Mouse (Mus musculus): Measurements from ENCODE around the gene Cmtm2b. TPM values are rescaled to one million over a fixed set of nuclear protein-coding genes. Genes with fewer than 3 reads are reported as not detected.

Gene Cmtm2b
- total and polyA plus RNA-seq, 2 experiments from 2014 or later = not detected

DNA sequence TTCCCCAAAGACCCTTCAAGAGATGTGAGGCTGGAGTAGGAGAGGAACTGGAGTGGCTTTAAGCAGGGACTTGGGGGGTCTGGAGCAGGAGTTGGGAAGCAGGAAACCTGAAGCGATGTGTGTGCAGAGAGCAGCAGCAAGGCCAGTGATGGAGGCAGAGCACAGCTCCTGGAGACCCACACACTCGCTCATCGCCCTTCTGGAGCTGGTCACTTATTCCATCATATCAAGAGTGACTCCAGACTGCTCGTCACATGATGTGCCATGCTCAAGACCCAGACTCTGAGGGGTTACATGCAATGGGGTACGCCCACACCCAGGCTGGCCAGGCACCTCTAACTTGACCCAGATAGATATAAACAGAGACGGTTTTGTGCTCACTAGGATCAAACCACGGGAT, 58.2 kb downstream of the Cmtm2b start:
- no peak for ATAC-seq
- Histone ChIP-seq H3K36me3 (ENCODE audit: insufficient read depth, low read length) (no peaks in the 10 kb centered on the region), H3K4me3 (ENCODE audit: low read length) (no peak overlapping the region), H3K27me3 (ENCODE audit: insufficient read depth, low read length) (no peaks in the 10 kb centered on the region), H3K4me2 (ENCODE audit: low read depth, low read length) (no peak overlapping the region), H3K9me3 (ENCODE audit: low read length) (no peaks in the 10 kb centered on the region), H3K27ac (no peak overlapping the region), H3K4me1 (ENCODE audit: insufficient read depth, low read length) (peaks cover 18% of the 10 kb centered on the region), H3K9ac (replicated peaks; ENCODE audit: low read length) (no peak overlapping the region)
- TF ChIP-seq CTCF (IDR thresholded peaks at IDR 0.05; ENCODE audit: low read depth) = no peak
- 86% methylated on average over 7 of the region's 7 CpGs for WGBS
- DNase-seq (ENCODE audit: low spot score) = no peak

Other genes with a start within 250 kb of the Cmtm2b start
- 18.3 and 19.7 TPM in 2 replicates for gene Cdh5, start 220.6 kb upstream of the Cmtm2b start, total RNA-seq (2014; rRNA removed)
- gene Cdh5, start 220.6 kb upstream of the Cmtm2b start, polyA plus RNA-seq (2015; fragmentation: Nextera tagmentation; extraction: Ambion mirVana) = 8.4 and 8.9 TPM in 2 replicates
- gene Bean1, start 151.8 kb upstream of the Cmtm2b start, total RNA-seq (2014; rRNA removed) = 32.5 and 33.3 TPM in 2 replicates
- 8.3 and 9.2 TPM in 2 replicates for gene Bean1, start 151.8 kb upstream of the Cmtm2b start, polyA plus RNA-seq (2015; fragmentation: Nextera tagmentation; extraction: Ambion mirVana)
- 46.7 and 50.9 TPM in 2 replicates for gene Tk2, start 73.7 kb upstream of the Cmtm2b start, total RNA-seq (2014; rRNA removed)
- 44.4 and 45.1 TPM in 2 replicates for gene Tk2, start 73.7 kb upstream of the Cmtm2b start, polyA plus RNA-seq (2015; fragmentation: Nextera tagmentation; extraction: Ambion mirVana)
- gene Cklf, start 71.4 kb upstream of the Cmtm2b start, total RNA-seq (2014; rRNA removed) = 31.6 and 33.6 TPM in 2 replicates
- gene Cklf, start 71.4 kb upstream of the Cmtm2b start, polyA plus RNA-seq (2015; fragmentation: Nextera tagmentation; extraction: Ambion mirVana) = 34.1 and 34.3 TPM in 2 replicates
- 1.2 TPM in 1 of 2 replicates, not detected in the other for gene Cmtm2a, start 29.0 kb upstream of the Cmtm2b start, total RNA-seq (2014; rRNA removed)
- not detected in 2 replicates for gene Cmtm2a, start 29.0 kb upstream of the Cmtm2b start, polyA plus RNA-seq (2015; fragmentation: Nextera tagmentation; extraction: Ambion mirVana)
- not detected in 2 replicates for gene Gm45711, start 12.1 kb upstream of the Cmtm2b start, total RNA-seq (2014; rRNA removed)
- gene Gm45711, start 12.1 kb upstream of the Cmtm2b start, polyA plus RNA-seq (2015; fragmentation: Nextera tagmentation; extraction: Ambion mirVana) = not detected in 2 replicates
- gene Cmtm1, start 12.1 kb upstream of the Cmtm2b start, total RNA-seq (2014; rRNA removed) = not detected in 2 replicates
- not detected in 2 replicates for gene Cmtm1, start 12.1 kb upstream of the Cmtm2b start, polyA plus RNA-seq (2015; fragmentation: Nextera tagmentation; extraction: Ambion mirVana)
- not detected in 2 replicates for gene Gm11020, start 663 bp upstream of the Cmtm2b start, total RNA-seq (2014; rRNA removed)
- not detected in 2 replicates for gene Gm11020, start 663 bp upstream of the Cmtm2b start, polyA plus RNA-seq (2015; fragmentation: Nextera tagmentation; extraction: Ambion mirVana)
- 23.1 and 27.2 TPM in 2 replicates for gene Cmtm3, start 17.2 kb downstream of the Cmtm2b start, total RNA-seq (2014; rRNA removed)
- gene Cmtm3, start 17.2 kb downstream of the Cmtm2b start, polyA plus RNA-seq (2015; fragmentation: Nextera tagmentation; extraction: Ambion mirVana) = 41.9 and 42.6 TPM in 2 replicates
- gene Cmtm4, start 73.6 kb downstream of the Cmtm2b start, total RNA-seq (2014; rRNA removed) = 38.4 and 40.5 TPM in 2 replicates
- gene Cmtm4, start 73.6 kb downstream of the Cmtm2b start, polyA plus RNA-seq (2015; fragmentation: Nextera tagmentation; extraction: Ambion mirVana) = 2.7 and 2.9 TPM in 2 replicates
- gene Dync1li2, start 120.8 kb downstream of the Cmtm2b start, total RNA-seq (2014; rRNA removed) = 59.0 and 59.1 TPM in 2 replicates
- gene Dync1li2, start 120.8 kb downstream of the Cmtm2b start, polyA plus RNA-seq (2015; fragmentation: Nextera tagmentation; extraction: Ambion mirVana) = 71.1 and 73.9 TPM in 2 replicates
- gene Terb1, start 187.7 kb downstream of the Cmtm2b start, total RNA-seq (2014; rRNA removed) = 0.32 and 0.84 TPM in 2 replicates
- gene Terb1, start 187.7 kb downstream of the Cmtm2b start, polyA plus RNA-seq (2015; fragmentation: Nextera tagmentation; extraction: Ambion mirVana) = 0.60 and 0.83 TPM in 2 replicates
- 32.9 and 44.4 TPM in 2 replicates for gene Nae1, start 212.4 kb downstream of the Cmtm2b start, total RNA-seq (2014; rRNA removed)
- gene Nae1, start 212.4 kb downstream of the Cmtm2b start, polyA plus RNA-seq (2015; fragmentation: Nextera tagmentation; extraction: Ambion mirVana) = 105 and 109 TPM in 2 replicates
- gene Car7, start 212.5 kb downstream of the Cmtm2b start, total RNA-seq (2014; rRNA removed) = 2.0 and 2.3 TPM in 2 replicates
- gene Car7, start 212.5 kb downstream of the Cmtm2b start, polyA plus RNA-seq (2015; fragmentation: Nextera tagmentation; extraction: Ambion mirVana) = 3.1 and 3.5 TPM in 2 replicates

All from hindbrain, postnatal 0 days (tissue).